Mouse (Mus musculus) cerebellum, adult 2 months (tissue): Measurements from ENCODE around the gene Map3k1.

ENCODE experiments used
- CTCF ChIP-seq: fragments of 200-500 bp; IDR thresholded peaks from 2 replicates; pipeline ENCODE4 v1.5.1; 2011; ENCODE audit warnings: low read depth, mild to moderate bottlenecking, control low read depth, low read length, moderate library complexity, borderline replicate concordance; ENCODE audit not compliant: insufficient read depth
- POLR2A ChIP-seq: fragments of 200-500 bp; IDR thresholded peaks from 2 replicates; pipeline ENCODE4 v1.6.1; 2011; ENCODE audit warnings: low read length, control low read depth, borderline replicate concordance; ENCODE audit not compliant: insufficient read depth

DNA sequence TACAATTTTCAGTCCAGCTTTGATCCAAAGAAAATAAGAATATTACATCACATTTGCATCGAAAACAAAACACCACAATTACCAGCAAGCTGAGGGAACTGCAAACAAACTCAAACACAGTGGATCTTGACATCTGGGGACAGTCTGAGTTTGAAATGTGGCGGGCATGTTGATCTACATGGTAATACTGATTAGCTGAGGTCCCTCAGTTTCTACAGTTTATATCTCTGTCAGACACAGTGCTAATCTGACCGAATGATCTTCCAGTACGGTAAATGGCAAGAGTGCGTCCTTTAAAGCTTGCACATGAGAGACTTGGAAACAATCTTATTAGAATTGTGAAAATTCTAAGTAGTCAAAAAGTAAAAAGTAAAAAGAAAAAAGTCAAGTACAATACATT lies 62.0 kb downstream of the Map3k1 start:
- no peak for TF ChIP-seq CTCF
- TF ChIP-seq POLR2A = no peak
